Mouse (Mus musculus) WW6 (cell line): ENCODE data around the gene Dock4.
"Not testable (repeated sequence)": the region's sequence is repeated elsewhere in the genome, so short reads cannot be mapped to it uniquely, and the experiment has no call there.

Experiments
- DNase-seq: peaks from one replicate; pipeline ENCODE4 v3.0.0-alpha.2; 2013; ENCODE audit warnings: low read depth, low spot score

Dock4 gene

DNA sequence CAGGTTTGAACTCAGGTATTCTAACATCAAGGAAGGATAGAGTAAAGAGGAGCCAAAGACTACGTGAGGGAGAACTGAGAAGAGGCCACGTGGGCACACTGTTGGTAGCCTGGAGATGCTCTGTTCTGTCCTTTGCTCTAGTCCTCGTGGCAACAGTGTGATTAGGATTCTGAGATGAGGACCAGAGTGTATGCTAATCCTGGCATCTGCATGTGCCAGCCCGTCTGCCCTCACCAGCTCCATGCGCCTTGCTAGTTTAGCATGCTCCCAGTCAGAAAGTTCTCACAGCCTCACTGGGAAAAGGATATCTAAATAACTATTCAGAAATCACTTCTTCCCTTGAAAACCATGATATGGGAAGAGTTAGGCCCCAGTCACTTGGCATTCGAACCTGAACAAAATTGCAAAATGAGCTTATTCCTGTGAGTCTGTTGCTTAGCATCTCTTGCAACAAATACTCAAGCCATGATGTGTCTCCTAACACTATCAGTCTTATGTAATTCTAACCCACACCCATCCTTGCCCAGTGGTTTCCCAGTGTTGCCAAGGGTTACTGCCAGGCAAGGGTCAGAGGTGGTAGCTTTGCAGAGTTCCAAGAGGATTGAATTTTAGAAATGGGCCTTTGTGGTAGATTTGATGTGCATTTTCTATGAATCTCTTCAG is 372.4 kb downstream of the Dock4 start:
- DNase-seq: no peak

DNA sequence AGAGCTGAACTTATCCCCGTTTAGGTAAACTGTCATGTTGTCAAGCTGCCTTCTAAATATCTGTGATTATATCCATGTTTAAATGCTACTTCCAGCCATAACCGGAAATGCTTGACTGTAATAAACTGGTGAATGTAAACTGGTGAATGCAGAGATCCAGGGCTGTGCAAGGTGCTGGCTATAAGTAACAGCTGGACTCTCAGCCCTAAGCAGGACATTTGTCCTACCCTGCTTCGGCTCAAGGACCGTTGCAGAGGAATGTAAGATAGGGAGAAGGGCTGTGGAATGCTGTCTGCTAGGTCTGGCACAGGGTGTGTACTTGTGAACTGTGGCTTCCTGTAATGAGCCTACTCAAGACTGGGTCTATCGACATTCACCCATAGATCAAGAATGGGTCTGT is 377.9 kb downstream of the Dock4 start:
- DNase-seq: no peak

DNA sequence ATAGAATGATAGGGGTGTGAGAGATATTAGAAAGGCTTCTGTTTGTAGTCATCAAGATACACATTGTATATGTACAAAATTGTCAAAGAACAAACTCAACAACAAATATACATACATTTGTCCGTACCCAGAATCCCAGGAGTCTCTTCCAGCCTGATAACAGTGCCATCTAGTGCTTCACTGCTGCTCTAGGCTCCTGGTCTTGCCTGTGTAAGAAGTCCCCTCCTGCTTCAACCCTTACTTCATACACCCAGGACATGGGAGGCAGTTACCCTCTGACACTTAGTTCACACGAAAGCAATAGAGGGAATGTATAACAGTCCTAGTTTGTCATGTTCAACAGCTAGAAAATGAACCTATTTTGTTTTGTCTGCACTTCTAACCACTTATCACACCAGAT is 378.5 kb downstream of the Dock4 start:
- DNase-seq: no peak

DNA sequence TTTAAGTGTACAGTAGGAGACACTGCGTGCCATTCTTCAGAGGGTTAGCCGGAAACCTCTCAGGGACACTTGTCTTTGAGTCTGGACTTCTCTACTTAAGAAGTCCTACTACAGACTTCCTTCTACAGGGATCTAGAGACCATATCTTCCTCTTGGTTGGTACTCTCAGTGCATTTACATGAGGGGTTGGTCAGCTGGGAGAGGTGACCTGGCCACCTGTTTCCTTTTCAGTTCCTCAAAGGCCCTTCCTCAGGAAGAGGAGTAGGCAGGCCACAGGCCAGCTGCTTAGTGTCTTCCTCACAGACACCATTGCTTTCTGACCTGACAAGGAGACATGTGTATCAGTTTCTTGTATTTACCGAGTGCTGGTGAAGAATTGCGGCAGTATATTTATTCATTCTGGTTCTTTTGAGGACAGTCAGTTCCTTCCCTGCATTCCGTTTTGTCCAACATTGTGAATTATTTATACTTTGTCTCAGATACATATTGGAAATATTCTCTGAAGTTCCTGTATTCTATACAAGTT is 380.2 kb downstream of the Dock4 start:
- no peak for DNase-seq

DNA sequence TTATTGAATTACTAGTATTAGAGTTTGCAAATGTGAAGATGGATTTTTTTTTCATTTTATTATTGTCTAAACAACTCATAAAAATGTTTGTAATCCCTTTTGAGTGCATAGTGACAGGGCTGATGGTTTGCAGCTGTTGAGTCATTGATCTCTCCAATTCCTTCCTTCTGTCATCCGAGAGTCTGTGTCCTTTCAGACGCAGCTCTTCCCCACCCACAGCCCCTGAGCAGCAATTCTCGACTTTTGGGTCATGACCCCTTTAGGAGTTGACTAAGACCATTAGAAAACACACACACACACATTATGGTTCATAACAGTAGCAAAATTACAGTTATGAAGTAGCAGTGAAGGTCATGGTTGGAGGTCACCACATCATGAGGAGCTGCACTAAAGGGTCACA is 380.7 kb downstream of the Dock4 start:
- DNase-seq: no peak

DNA sequence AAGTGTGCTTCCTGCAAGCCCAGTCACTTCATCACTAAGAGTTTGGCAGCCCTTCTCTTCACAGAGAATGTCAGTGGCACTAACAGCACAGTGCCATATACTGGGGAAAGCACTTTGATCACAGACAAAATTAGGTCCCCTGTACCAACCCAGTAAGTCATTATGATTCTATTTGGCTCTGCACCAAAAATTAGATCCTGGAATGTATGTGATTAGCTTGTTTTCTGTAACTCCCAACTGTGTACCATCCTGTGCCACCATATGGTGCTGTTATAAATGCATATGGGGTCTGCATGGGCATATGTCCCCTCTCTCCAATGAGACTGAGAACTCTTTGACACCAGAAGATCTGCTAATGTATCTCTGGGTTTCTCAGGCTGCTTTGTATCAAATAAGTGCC is 382.3 kb downstream of the Dock4 start:
- DNase-seq: no peak

DNA sequence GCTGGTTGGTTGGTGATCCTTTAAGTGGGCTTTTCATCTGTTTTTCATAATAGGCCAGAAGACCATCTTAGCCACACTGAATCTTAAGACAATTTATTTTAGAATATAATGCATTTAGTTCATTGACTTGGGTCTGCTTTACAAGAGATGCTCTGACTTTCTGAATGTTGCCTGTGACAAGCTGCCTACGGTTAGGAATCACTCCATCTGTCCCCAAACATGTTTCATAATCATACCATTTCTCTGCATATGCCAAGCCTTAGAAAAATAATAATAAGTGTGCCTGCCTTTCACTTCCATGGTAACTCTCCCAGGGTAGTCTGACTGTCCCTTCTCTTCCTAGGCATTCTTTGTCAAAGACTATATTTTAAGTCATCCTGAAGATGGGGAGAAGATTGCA is 383.5 kb downstream of the Dock4 start:
- DNase-seq: no peak

DNA sequence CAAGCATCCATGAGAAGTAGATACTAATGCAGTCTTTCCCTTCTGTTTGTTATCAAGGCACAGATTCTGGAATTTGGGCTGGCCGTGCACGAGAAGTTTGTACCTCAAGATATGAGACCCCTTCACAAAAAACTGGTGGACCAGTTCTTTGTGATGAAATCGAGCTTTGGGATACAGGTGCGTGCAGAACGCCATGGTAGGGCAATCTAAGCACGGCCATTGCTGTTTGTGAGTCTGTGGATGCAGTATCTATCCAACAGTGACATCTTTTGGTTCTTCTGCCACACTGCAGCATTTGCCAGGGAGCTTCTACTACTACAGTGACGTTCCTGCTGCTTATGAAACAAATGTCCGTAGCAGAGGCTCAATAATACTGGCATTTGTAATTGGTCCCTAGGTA is 386.4 kb downstream of the Dock4 start:
- DNase-seq: no peak

DNA sequence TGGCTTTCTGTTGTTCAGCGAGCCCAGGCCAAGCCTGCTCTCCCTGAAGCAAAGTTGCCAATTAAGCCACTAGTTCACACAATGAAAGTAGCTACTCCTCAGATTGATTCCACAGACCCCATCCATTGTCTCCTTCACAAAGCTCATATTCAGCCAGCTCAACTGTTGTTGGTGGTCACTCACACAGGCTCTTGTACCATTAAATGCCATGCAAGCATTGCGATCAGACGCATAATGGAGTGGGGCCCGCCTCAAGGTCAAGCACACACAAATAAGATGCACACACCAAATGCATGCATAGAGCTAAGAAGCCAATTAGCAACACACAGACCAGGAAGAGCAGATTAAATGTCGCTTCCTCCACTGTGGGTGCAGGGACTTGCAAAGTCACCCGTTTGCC is 391.2 kb downstream of the Dock4 start:
- no peak for DNase-seq

DNA sequence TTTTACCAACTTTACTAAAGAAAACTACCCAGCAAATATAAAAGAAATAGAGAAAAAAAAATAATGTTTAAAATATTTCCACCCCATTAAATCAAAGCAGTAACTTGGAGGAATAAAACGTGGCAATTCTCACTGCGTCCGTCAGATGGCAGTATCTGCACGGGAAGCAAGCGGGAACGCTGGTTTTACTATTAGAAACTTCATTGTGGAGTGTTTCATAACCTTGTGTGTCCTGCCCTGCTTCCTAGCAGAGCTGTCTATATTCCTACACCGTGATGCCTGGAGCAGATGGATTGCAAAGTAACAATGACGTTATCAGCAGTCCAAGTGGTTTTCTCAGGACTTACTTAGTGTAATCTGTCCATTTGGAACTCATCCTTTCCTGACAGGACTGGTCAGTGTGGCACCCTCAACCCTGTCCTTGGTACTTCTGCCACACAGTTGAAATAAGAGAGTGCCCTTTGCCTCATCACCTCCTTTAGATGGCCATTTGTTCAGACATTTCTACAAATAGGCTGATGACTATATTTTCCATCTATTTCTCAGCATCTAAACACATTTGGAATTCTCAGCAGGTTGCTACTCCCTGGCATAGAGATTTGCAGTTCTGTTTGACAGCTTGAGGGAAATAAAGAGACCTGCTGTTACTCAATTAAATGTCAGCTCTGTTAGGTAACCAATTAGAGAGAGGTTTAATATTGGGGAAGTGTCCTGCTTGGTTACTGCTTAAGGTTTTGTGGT is 392.0 kb downstream of the Dock4 start:
- DNase-seq: no peak

DNA sequence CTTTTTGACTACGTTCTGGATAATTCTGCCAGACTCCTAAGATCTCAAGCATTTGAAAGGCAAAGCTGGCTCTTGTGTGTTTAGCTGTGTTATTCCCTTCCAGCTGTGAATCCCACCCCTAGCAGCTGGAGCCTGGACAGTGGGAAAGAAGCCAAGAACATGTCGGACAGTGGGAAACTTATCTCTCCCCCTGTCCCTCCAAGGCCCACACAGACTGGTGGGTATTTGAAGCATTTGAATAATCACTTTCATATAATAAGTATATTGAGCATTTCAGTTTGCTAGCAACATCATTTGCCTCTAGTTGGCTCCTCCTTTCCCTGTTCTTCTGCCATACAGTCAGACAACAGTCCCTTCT is 392.6 kb downstream of the Dock4 start:
- DNase-seq: no peak

DNA sequence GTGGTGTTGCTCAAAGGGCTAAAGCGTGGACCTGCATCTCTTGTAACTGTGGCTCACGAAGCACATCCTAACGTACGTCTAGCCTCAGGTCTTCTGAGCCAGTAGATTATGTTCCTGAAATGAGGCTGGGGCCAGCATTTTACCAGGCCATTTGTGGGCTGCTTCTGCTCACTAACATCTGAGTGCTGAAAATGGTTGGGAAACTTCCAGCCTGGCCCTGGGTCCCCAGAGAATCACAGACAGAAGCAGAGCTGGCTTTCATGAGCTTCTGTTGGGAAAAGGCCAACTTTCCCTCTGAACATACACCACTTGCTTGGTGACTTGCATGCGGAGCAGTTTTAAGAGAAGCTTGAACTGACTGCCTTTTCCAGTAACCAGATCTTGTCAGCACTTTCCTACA is 393.2 kb downstream of the Dock4 start:
- no peak for DNase-seq

DNA sequence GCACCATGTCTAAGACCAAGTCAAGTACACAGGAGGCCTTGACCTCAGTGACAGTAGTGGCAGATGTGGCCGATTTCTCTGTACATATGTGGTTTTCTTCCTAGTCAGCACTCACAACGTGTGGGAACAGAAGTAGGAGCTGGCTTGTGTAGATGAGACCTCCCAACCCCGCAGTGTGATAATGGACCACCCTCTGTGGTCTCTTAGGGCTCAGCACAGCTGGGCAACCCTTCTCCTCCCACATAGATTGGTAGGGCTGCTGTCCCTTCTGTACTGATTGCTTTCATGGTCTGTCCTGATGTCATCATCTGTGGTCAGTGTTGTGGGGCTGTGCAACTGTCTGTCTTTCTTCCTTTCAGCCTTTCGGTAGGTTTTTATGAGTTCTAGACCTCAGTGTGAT is 394.1 kb downstream of the Dock4 start:
- no peak for DNase-seq

DNA sequence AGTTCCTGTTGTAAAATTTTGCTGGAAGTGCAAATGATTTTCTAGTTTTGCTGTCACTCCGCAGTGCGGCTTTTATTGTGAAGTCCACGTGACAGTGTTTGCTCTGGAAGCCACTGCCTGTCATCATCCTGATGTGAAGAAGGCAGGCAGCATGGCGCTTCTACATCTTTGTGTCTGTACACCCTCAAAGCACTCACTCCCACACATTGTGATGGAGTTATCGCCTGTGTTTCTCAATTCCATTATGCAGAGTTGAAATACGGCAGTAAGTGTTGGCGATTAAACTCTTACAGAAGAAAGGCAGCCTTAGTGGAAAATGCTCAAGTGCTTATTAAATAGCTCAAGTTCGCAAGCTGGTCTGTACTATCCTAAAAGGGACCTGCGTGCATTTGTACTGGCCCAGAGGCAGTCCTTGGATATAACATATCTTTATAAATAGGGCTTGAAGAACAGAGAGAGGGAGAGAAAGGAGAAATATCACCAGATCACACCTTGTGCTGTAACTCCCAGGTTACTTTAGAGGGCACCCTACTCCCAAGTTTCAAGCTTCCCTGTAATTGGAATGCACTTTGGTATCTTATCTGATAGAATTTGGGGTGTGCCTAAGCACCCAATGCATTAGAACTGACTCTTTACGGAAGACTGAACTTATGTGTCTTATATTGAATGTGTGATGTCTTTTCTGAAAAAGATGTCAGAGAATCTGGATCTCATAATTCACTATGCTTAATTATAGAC is 396.7 kb downstream of the Dock4 start:
- no peak for DNase-seq

DNA sequence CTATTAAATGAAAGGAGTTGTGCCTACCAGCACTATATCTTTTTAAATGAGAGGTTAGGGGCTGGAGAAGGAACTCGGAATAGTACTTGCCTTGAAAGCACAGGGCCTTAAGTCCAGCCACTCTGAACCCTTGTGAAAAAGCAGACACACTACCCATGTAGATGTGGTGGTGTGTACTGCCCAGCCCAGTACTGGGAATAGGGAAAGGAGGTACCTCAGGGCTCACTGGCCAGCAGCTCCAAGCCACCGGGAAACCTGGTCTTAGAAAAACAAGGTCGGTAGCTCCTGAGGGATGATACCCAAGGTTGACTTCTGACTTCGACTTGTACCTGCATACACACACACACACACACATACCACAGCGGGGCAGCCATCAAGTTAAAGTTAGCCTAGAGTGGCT is 397.2 kb downstream of the Dock4 start:
- no peak for DNase-seq

DNA sequence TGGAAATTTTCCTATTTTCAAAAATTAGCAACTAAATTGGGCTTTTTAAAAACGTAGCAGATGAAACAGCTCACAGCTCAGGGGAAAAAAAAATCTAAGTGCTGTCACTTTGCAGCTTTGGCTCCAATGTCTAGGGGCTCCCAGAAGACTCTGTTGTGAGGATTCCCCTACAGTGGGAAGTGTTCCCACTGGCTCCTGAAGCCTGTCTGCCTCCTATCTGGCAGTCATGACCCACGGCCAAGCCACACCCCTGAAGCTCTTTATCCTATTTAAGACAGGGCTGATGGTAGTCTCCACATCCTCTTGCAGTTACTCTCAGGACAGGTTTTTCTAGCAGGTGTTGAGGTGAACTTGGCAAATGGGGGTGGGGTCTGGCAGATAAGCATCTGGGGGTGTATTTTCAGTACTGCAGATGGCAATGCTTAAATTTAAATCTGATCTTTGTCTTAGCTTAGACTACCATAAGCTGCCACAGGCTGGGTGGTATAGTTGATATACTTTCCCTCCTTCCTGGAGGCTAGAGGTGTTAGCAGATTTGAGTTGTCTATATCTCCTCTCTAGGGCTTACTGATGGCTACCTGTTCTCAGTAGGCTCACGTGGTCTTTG is 397.8 kb downstream of the Dock4 start:
- DNase-seq: no peak

DNA sequence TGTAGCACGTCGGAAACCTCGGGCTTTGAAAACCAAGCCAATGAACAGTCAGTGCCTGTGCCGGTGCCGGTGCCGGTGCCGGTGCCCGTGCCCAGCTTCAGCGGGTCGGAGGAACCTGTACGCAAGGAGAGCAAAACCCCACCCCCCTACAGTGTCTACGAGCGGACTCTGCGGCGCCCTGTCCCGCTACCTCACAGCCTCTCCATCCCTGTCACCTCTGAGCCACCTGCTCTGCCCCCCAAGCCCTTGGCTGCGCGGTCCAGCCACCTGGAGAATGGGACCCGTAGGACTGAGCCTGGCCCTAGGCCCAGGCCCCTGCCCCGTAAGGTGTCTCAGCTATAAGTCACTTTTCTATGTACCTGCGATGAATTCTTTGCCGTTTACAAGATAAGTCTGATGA is 398.6 kb downstream of the Dock4 start:
- no peak for DNase-seq

DNA sequence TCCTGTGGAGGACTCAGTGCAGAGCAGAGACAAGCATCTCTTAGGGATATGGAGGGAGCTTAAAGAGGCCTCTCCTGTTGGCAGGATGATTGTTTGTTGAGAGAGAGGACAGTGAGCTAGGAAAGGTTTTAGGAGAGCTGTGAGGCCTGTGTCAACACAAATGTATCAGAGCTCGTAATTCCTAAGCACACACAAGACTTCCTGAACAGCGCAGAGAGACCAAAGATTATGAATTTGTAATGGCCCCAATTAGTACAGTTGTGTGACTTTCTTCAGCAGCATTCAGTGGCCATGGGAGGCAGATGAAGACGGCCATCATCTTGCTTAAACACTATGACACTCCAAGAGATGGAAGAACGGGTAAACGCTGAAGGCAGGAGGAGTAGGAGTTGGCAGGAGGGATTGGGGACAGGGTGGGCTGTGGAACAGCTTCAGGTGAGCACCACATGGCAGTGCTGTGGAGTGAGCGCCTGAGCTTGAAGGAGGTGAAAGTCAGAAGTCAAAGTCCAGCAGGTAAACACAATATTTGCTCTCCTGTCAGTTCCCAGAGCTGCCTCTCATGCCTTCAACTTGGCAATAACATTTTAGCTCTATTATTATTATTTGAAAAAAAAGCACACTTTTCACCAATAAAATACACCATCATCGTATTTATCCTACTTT is 409.1 kb downstream of the Dock4 start:
- DNase-seq: no peak

DNA sequence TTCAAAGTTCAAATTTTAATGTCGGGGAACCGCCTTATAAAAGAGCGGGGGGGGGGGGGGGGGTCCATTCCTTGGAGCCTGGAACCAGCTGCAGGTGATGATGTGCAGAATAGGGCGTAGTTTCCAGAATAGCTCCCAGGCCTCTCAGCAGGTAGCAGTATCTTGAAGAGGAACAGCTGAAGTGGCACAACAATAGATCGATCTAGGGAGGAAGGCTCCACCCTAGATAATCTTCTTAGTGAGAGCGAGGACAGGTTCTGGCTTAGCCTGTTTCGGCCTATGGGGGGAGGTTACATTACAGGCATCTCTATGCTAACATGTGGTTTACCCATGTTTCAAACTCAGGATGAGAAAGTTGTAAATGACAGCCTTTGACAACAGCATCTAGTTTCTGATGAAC is 411.7 kb downstream of the Dock4 start:
- no peak for DNase-seq

DNA sequence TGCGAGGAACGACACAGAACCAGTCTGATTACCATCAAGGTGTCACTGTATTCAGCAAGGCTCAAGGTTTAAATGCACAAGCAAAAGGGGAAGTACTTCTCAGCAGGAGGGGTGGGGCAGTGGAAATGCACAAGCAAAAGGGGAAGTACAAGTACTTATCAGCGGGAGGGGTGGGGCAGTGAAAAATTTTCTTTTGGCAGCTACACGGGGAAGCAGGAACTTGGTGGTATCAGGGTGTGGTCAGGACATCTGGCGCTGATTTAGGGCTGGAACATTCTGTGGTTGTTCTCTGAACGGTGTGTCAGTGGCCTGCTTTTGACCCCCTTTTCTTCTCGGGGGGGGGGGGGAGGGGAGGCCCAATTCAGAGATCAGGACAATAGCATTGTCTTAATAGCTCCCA is 413.0 kb downstream of the Dock4 start:
- not testable (repeated sequence) for DNase-seq

DNA sequence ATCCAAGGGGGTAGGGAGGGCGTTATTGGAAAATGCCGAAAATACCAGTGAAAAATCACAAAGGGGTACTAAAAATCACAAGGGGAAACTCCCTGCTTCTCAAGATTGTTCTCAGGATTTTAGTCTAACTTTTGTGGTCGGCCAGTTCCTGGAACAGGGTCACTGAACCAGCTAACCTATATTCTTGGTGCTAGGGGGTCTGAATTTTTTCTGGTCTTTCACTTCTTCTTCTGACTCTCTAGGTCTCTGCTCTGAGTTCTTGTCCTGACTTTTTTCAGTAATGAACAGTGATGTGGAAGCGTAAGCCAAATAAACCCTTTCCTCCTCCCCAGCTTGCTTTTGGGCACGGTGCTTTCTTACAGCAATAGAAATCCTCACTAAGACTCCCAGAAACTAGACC is 424.6 kb downstream of the Dock4 start:
- no peak for DNase-seq

DNA sequence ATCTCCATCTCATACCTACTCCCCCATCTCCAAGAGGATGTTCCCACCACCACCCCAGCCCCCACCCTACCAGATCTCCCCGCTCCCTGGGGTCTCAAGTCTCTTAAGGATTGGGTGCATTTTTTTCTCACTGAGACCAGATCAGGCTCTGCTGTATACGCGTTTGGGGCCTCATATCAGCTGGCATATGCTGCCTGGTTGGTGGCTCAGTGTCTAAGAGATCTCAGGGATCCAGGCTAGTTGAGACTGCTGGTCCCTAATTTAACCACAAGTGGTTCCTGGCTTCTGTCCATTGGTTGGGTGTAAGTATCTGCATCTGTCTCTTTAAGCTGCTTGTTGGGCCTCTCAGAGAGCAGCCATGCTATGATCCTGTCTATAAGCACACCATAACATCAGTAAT is 427.0 kb downstream of the Dock4 start:
- DNase-seq: no peak
